Mouse (Mus musculus) right cerebral cortex, postnatal 4 days (tissue): ENCODE data around the gene Foxi1.
"Not testable (repeated sequence)": the region's sequence is repeated elsewhere in the genome, so short reads cannot be mapped to it uniquely, and the experiment has no call there.

ENCODE experiments used
- DNase-seq: peaks from one replicate; pipeline ENCODE4 v3.0.0-alpha.2; 2022

The Foxi1 gene

GRCm38 (mm10) chr11:34207989-34208388 lies at the start of gene Foxi1:
Gene Foxi1 (minus strand): TSS chr11:34208089.
- no peak for DNase-seq

- DNase-seq = no peak
Observed at GRCm38 (mm10) chr11:34242979-34243378, 35.1 kb upstream of the Foxi1 start.

GRCm38 (mm10) chr11:34240252-34240651 lies 32.4 kb upstream of the Foxi1 start:
- DNase-seq = no peak

- DNase-seq = no peak
Observed at GRCm38 (mm10) chr11:34239691-34240090, 31.8 kb upstream of the Foxi1 start.

- no peak for DNase-seq
Observed at GRCm38 (mm10) chr11:34236885-34237284, 29.0 kb upstream of the Foxi1 start.

GRCm38 (mm10) chr11:34236091-34236759 lies 28.3 kb upstream of the Foxi1 start:
- peak; percentile 17 for DNase-seq

GRCm38 (mm10) chr11:34228758-34229364 lies 21.0 kb upstream of the Foxi1 start:
- peak; percentile 76 for DNase-seq

GRCm38 (mm10) chr11:34227180-34227579 lies 19.3 kb upstream of the Foxi1 start:
- DNase-seq = no peak

GRCm38 (mm10) chr11:34220596-34220995 lies 12.7 kb upstream of the Foxi1 start:
- DNase-seq = not testable (repeated sequence)

GRCm38 (mm10) chr11:34212853-34213252 lies 5.0 kb upstream of the Foxi1 start:
- DNase-seq = peak; percentile 79

GRCm38 (mm10) chr11:34202769-34203168 lies 5.1 kb downstream of the Foxi1 start:
- DNase-seq = no peak

GRCm38 (mm10) chr11:34195142-34195541 lies 12.7 kb downstream of the Foxi1 start:
- no peak for DNase-seq

- DNase-seq = no peak
Observed at GRCm38 (mm10) chr11:34194158-34194941, 13.5 kb downstream of the Foxi1 start.

GRCm38 (mm10) chr11:34193658-34194057 lies 14.2 kb downstream of the Foxi1 start:
- DNase-seq = no peak

GRCm38 (mm10) chr11:34184266-34184665 lies 23.6 kb downstream of the Foxi1 start:
- no peak for DNase-seq

- peak; percentile 36 for DNase-seq
Observed at GRCm38 (mm10) chr11:34181214-34182117, 26.4 kb downstream of the Foxi1 start.

- no peak for DNase-seq
Observed at GRCm38 (mm10) chr11:34178752-34179151, 29.1 kb downstream of the Foxi1 start.

GRCm38 (mm10) chr11:34176371-34176770 lies 31.5 kb downstream of the Foxi1 start:
- DNase-seq = no peak

GRCm38 (mm10) chr11:34171221-34171620 lies 36.7 kb downstream of the Foxi1 start:
- no peak for DNase-seq

- no peak for DNase-seq
Observed at GRCm38 (mm10) chr11:34169464-34169894, 38.4 kb downstream of the Foxi1 start.

- no peak for DNase-seq
Observed at GRCm38 (mm10) chr11:34166392-34166791, 41.5 kb downstream of the Foxi1 start.

GRCm38 (mm10) chr11:34165278-34165677 lies 42.6 kb downstream of the Foxi1 start:
- no peak for DNase-seq

- DNase-seq = no peak
Observed at GRCm38 (mm10) chr11:34158916-34159315, 49.0 kb downstream of the Foxi1 start.
